8 mouse cellular contexts compared by ENCODE assay signal in genomic region chr9:21237368-21238003, GRCm38 (mm10). TPM values are rescaled to one million over a fixed set of nuclear protein-coding genes. Genes with fewer than 3 reads are reported as not detected.
DNase-seq lines count a peak whose midpoint lies in the region; ATAC-seq and TF ChIP-seq lines count a peak whose summit lies in the region.

No protein-coding gene starts in this region.

- peak; percentile 68 for DNase-seq in lung, embryonic 14.5 days
- no peak for DNase-seq in lung, postnatal 36 days
- peak; percentile 30 to 57 for DNase-seq in adrenal gland, postnatal 36 days
- DNase-seq in hindbrain, postnatal 0 days (ENCODE audit: low spot score) = peak; percentile 60
- DNase-seq in lung, postnatal 14 days = peak; percentile 17
- peak; percentile 65 to 71 for DNase-seq in spleen, postnatal 10 days (ENCODE audit: low spot score in 2 of 2)
- DNase-seq in urinary bladder, postnatal 10 days (ENCODE audit: low spot score) = no peak

- peak overlapping the region; percentile 80 for H3K4me2 ChIP-seq in lung, embryonic 14.5 days
- H3K4me2 ChIP-seq in hindbrain, postnatal 0 days (ENCODE audit: low read depth, low read length) = peak overlapping the region; percentile 69

- peak overlapping the region; percentile 97 for H3K9ac ChIP-seq in lung, embryonic 14.5 days
- peak overlapping the region; percentile 72 for H3K9ac ChIP-seq in hindbrain, postnatal 0 days (replicated peaks; ENCODE audit: low read length)

- peak; percentile 36; the same call in 1 of the 2 replicates for ATAC-seq in lung, embryonic 14.5 days (ENCODE audit: insufficient read depth)
- ATAC-seq in hindbrain, postnatal 0 days = peak; percentile 54

- H3K27ac ChIP-seq in lung, embryonic 14.5 days (ENCODE audit: low read depth) = peak overlapping the region; percentile 93
- peak overlapping the region; percentile 76 for H3K27ac ChIP-seq in hindbrain, postnatal 0 days

- peaks cover 44% of the 10 kb centered on the region for H3K36me3 ChIP-seq in lung, embryonic 14.5 days (ENCODE audit: insufficient read depth)
- H3K36me3 ChIP-seq in erythroblast, embryonic 14.5 days (ENCODE audit: control insufficient read depth) = peaks cover 49% of the 10 kb centered on the region
- peaks cover 12% of the 10 kb centered on the region; the same call in 1 of the 2 replicates for H3K36me3 ChIP-seq in hindbrain, postnatal 0 days (ENCODE audit: insufficient read depth, low read length)

- peaks cover 9% of the 10 kb centered on the region; the same call in 1 of the 2 replicates for H3K27me3 ChIP-seq in lung, embryonic 14.5 days (ENCODE audit: insufficient read depth, low read length)
- peaks cover 12% of the 10 kb centered on the region for H3K27me3 ChIP-seq in erythroblast, embryonic 14.5 days (ENCODE audit: control insufficient read depth)
- H3K27me3 ChIP-seq in hindbrain, postnatal 0 days (ENCODE audit: insufficient read depth, low read length) = 0 out of 2 replicates have a peak, but pooled peaks cover 3% of the 10 kb centered on the region

- WGBS in lung, embryonic 14.5 days = 13% methylated on average over 19 of the region's 19 CpGs
- WGBS in hindbrain, postnatal 0 days = 16% methylated on average over 19 of the region's 19 CpGs

- H3K4me3 ChIP-seq in lung, embryonic 14.5 days (ENCODE audit: low read depth, low read length) = peak overlapping the region; percentile 98
- peak overlapping the region; percentile 99 for H3K4me3 ChIP-seq in erythroblast, embryonic 14.5 days (replicated peaks)
- H3K4me3 ChIP-seq in hindbrain, postnatal 0 days (ENCODE audit: low read length) = peak overlapping the region; percentile 52

- no peaks in the 10 kb centered on the region for H3K9me3 ChIP-seq in lung, embryonic 14.5 days (ENCODE audit: low read depth, low read length)
- peaks cover 5% of the 10 kb centered on the region; the same call in 1 of the 2 replicates for H3K9me3 ChIP-seq in erythroblast, embryonic 14.5 days (ENCODE audit: control insufficient read depth, low read length)
- H3K9me3 ChIP-seq in hindbrain, postnatal 0 days (ENCODE audit: low read length) = no peaks in the 10 kb centered on the region

- TF ChIP-seq CTCF in lung, embryonic 14.5 days (IDR thresholded peaks at IDR 0.05; ENCODE audit: low read depth) = peak; percentile 58
- peak; percentile 57 for TF ChIP-seq CTCF in hindbrain, postnatal 0 days (IDR thresholded peaks at IDR 0.05; ENCODE audit: low read depth)

- H3K4me1 ChIP-seq in lung, embryonic 14.5 days (ENCODE audit: insufficient read depth) = peaks cover 10% of the 10 kb centered on the region
- peaks cover 63% of the 10 kb centered on the region for H3K4me1 ChIP-seq in erythroblast, embryonic 14.5 days (ENCODE audit: control insufficient read depth)
- peaks cover 8% of the 10 kb centered on the region; the same call in 1 of the 2 replicates for H3K4me1 ChIP-seq in hindbrain, postnatal 0 days (ENCODE audit: insufficient read depth, low read length)

RNA-seq across cellular contexts. Expression of gene Keap1, which starts 1.7 kb away (rescaled TPM):
- 42.8 and 44.6 TPM in 2 replicates for polyA plus RNA-seq in lung, embryonic 14.5 days (2014; fragmentation: Nextera tagmentation; extraction: Ambion mirVana)
- 10 to 100 TPM; 45.8 to 46.0 TPM for total RNA-seq in adrenal gland, postnatal 36 days (2021)
- 4.2 and 5.2 TPM in 2 replicates for polyA plus RNA-seq in erythroblast, embryonic 14.5 days (2012)
- 74.9 and 98.9 TPM in 2 replicates for total RNA-seq in hindbrain, postnatal 0 days (2014; rRNA removed)
- 59.4 and 60.9 TPM in 2 replicates for polyA plus RNA-seq in hindbrain, postnatal 0 days (2015; fragmentation: Nextera tagmentation; extraction: Ambion mirVana)

RNA-seq across cellular contexts. Expression of gene S1pr5, which starts 10.8 kb away (rescaled TPM):
- polyA plus RNA-seq in lung, embryonic 14.5 days (2014; fragmentation: Nextera tagmentation; extraction: Ambion mirVana) = not detected in 2 replicates
- under 1 TPM in 1 of 2 experiments, not detected in 1; 0.99 TPM for total RNA-seq in adrenal gland, postnatal 36 days (2021)
- polyA plus RNA-seq in erythroblast, embryonic 14.5 days (2012) = not detected in 2 replicates
- 4.9 and 8.2 TPM in 2 replicates for total RNA-seq in hindbrain, postnatal 0 days (2014; rRNA removed)
- polyA plus RNA-seq in hindbrain, postnatal 0 days (2015; fragmentation: Nextera tagmentation; extraction: Ambion mirVana) = 2.9 and 3.1 TPM in 2 replicates

RNA-seq across cellular contexts. Expression of gene Atg4d, which starts 27.6 kb away (rescaled TPM):
- 33.7 and 34.7 TPM in 2 replicates for polyA plus RNA-seq in lung, embryonic 14.5 days (2014; fragmentation: Nextera tagmentation; extraction: Ambion mirVana)
- total RNA-seq in adrenal gland, postnatal 36 days (2021) = 10 to 100 TPM; 39.1 to 39.5 TPM
- polyA plus RNA-seq in erythroblast, embryonic 14.5 days (2012) = 25.4 and 30.2 TPM in 2 replicates
- total RNA-seq in hindbrain, postnatal 0 days (2014; rRNA removed) = 24.8 and 38.6 TPM in 2 replicates
- 32.1 and 35.5 TPM in 2 replicates for polyA plus RNA-seq in hindbrain, postnatal 0 days (2015; fragmentation: Nextera tagmentation; extraction: Ambion mirVana)

RNA-seq across cellular contexts. Expression of gene Kri1, which starts 50.3 kb away (rescaled TPM):
- 12.2 and 14.3 TPM in 2 replicates for polyA plus RNA-seq in lung, embryonic 14.5 days (2014; fragmentation: Nextera tagmentation; extraction: Ambion mirVana)
- total RNA-seq in adrenal gland, postnatal 36 days (2021) = 10 to 100 TPM; 24.8 to 32.2 TPM
- polyA plus RNA-seq in erythroblast, embryonic 14.5 days (2012) = 3.5 and 4.6 TPM in 2 replicates
- 14.8 and 15.3 TPM in 2 replicates for total RNA-seq in hindbrain, postnatal 0 days (2014; rRNA removed)
- 10.9 and 11.8 TPM in 2 replicates for polyA plus RNA-seq in hindbrain, postnatal 0 days (2015; fragmentation: Nextera tagmentation; extraction: Ambion mirVana)

RNA-seq across cellular contexts. Expression of gene Cdkn2d, which starts 53.7 kb away (rescaled TPM):
- polyA plus RNA-seq in lung, embryonic 14.5 days (2014; fragmentation: Nextera tagmentation; extraction: Ambion mirVana) = 45.3 and 48.1 TPM in 2 replicates
- 10 to 100 TPM; 14.2 to 16.0 TPM for total RNA-seq in adrenal gland, postnatal 36 days (2021)
- polyA plus RNA-seq in erythroblast, embryonic 14.5 days (2012) = 36.6 and 42.6 TPM in 2 replicates
- 115 and 123 TPM in 2 replicates for total RNA-seq in hindbrain, postnatal 0 days (2014; rRNA removed)
- polyA plus RNA-seq in hindbrain, postnatal 0 days (2015; fragmentation: Nextera tagmentation; extraction: Ambion mirVana) = 134 and 142 TPM in 2 replicates

Comparison
In these comparisons a context has a peak if more than half of its experiments do, and no peak if none do; other contexts are left out.
1. DNase-seq: peak in lung, embryonic 14.5 days (single experiment), adrenal gland, postnatal 36 days (2 of 2), hindbrain, postnatal 0 days (single experiment), lung, postnatal 14 days (single experiment) and spleen, postnatal 10 days (2 of 2); none in lung, postnatal 36 days (single experiment) and urinary bladder, postnatal 10 days (single experiment).
2. Peak in every context shown above with its lines, with median percentiles within 50 percentile points of each other: H3K4me3 ChIP-seq.